Mouse (Mus musculus) hindbrain, embryonic 11.5 days (tissue): ENCODE results near the gene Slc22a5. TPM values are rescaled to one million over a fixed set of nuclear protein-coding genes. Genes with fewer than 3 reads are reported as not detected.

ENCODE experiments used
- ATAC-seq: fragments of 200-750 bp; cut with Nextera tagmentation; 2 replicates; pipeline ENCODE4 v1.8.0; 2017; ENCODE audit warnings: mild to moderate bottlenecking, moderate TSS enrichment, moderate library complexity; ENCODE audit not compliant: low FRiP score
- DNase-seq: peaks from one replicate; pipeline ENCODE4 v3.0.0-alpha.2; 2015; ENCODE audit warnings: low spot score
- H3K27ac ChIP-seq: fragments of 300-500 bp; sonication (generic); 2 replicates; pipeline ENCODE4 v1.5.1; 2014; ENCODE audit warnings: mild to moderate bottlenecking, low read depth, low read length
- H3K27me3 ChIP-seq: fragments of 300-500 bp; sonication (generic); 2 replicates; pipeline ENCODE4 v1.6.1; 2014; ENCODE audit warnings: mild to moderate bottlenecking, low read length, moderate library complexity, mixed read lengths; ENCODE audit not compliant: control insufficient read depth, insufficient read depth
- H3K36me3 ChIP-seq: fragments of 300-500 bp; sonication (generic); 2 replicates; pipeline ENCODE4 v1.6.1; 2014; ENCODE audit warnings: mild to moderate bottlenecking, low read length, moderate library complexity, mixed read lengths; ENCODE audit not compliant: control insufficient read depth, insufficient read depth
- H3K4me1 ChIP-seq: fragments of 300-500 bp; sonication (generic); replicated peaks from 2 replicates; pipeline ENCODE4 v1.6.1; 2014; ENCODE audit warnings: low read length, mixed read lengths; ENCODE audit not compliant: control insufficient read depth, insufficient read depth
- H3K4me2 ChIP-seq: fragments of 300-500 bp; sonication (generic); replicated peaks from 2 replicates; pipeline ENCODE4 v1.6.1; 2014; ENCODE audit warnings: mild to moderate bottlenecking, low read depth, low read length
- H3K4me3 ChIP-seq: fragments of 300-500 bp; sonication (generic); 2 replicates; pipeline ENCODE4 v1.5.1; 2014; ENCODE audit warnings: low read depth, low read length
- H3K9ac ChIP-seq: fragments of 300-500 bp; sonication (generic); 2 replicates; pipeline ENCODE4 v1.6.1; 2014; ENCODE audit warnings: low read depth, low read length
- H3K9me3 ChIP-seq: fragments of 300-500 bp; sonication (generic); 2 replicates; pipeline ENCODE4 v1.6.1; 2016; ENCODE audit warnings: low read length; ENCODE audit not compliant: control insufficient read depth
- WGBS: fragments of 180-500 bp; shearing (Covaris S2); extraction: QIAGEN DNeasy Blood & Tissue Kit; methylation state at CpG from one replicate; pipeline ENCODE4 v1.1.7; 2014; 5-methylcytosine and 5-hydroxymethylcytosine counted together
- polyA plus RNA-seq: library from polyadenylated mRNA; unstranded; fragments of >200 nt; fragmentation: Nextera tagmentation; extraction: Ambion mirVana; gene quantifications from 2 replicates; pipeline ENCODE4 v1.2.1, GENCODE M21; 2014

Slc22a5 gene
- polyA plus RNA-seq, 1 experiment from 2014 or later: 7.8 TPM

DNA sequence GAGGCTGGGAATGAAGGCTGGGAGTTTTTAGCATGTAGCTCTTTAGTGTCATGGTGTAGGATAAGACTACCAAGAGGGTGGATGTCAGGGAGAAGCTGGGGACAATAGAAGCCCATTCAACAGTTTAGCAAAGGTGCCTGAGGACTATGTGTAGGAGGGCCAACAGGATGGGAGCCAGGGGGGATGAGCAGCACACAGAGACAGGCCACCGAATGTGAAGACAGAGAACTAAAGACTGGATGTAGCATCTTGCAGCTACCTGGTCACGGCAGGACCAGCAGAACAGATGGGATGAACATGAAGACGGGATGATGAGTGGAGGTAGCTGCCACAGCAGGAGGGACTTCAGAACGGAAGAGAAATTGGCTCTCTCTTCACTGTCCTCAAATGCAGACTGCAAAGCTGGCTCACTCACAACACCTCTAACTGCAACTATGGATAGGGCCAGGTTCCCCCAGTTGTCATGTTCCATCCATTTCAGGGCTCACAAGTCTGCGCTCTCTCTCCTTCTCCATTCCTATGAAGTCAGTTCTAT is 74.6 kb downstream of the Slc22a5 start:
- no peak for DNase-seq
- Histone ChIP-seq H3K9me3 (no peaks in the 10 kb centered on the region), H3K4me3 (no peak overlapping the region), H3K4me2 (no peak overlapping the region), H3K4me1 (no peaks in the 10 kb centered on the region), H3K27ac (no peak overlapping the region), H3K9ac (no peak overlapping the region), H3K27me3 (no peaks in the 10 kb centered on the region), H3K36me3 (no peaks in the 10 kb centered on the region)
- WGBS: 94% methylated on average over 5 of the region's 5 CpGs
- ATAC-seq: no peak

DNA sequence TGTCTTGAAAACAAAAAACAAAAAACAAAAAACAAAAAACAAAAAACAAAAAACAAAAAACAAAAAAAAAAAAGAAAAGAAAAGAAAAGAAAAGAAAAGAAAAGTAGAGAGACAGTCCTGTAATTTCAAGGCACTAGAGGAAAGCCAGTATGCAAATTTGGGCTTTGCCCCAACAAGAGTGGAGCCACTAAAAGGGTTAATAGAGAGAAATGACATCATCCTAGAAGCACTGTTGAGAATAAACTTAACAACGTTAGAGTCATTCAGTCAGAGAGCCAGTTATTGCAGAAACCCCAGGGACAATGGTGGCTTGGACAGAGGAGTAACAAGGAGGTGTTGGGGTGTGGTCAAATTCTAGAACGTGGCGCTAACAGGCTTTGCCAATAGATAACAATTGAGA is 76.7 kb downstream of the Slc22a5 start:
- Histone ChIP-seq H3K27ac (no peak overlapping the region), H3K4me1 (no peaks in the 10 kb centered on the region), H3K9me3 (no peaks in the 10 kb centered on the region), H3K27me3 (no peaks in the 10 kb centered on the region), H3K4me3 (no peak overlapping the region), H3K4me2 (no peak overlapping the region), H3K9ac (no peak overlapping the region), H3K36me3 (no peaks in the 10 kb centered on the region)
- no peak for ATAC-seq
- no peak for DNase-seq
- 73% methylated on average over 3 of the region's 3 CpGs for WGBS

Other genes starting within 250 kb of the Slc22a5 start
- 19.3 and 22.3 TPM in 2 replicates for gene Rad50, start 184.3 kb downstream of the Slc22a5 start, polyA plus RNA-seq
- 0.10 TPM in 1 of 2 replicates, not detected in the other for gene Il5, start 170.9 kb downstream of the Slc22a5 start, polyA plus RNA-seq
- gene Irf1, start 121.6 kb downstream of the Slc22a5 start, polyA plus RNA-seq: 1.7 and 3.8 TPM in 2 replicates
- gene Gm17334, start 118.5 kb downstream of the Slc22a5 start, polyA plus RNA-seq: not detected in 2 replicates
- 0.21 TPM in 1 of 2 replicates, not detected in the other for gene Gm12216, start 32.4 kb downstream of the Slc22a5 start, polyA plus RNA-seq
- gene Slc22a21, start 88.7 kb upstream of the Slc22a5 start, polyA plus RNA-seq: 2.4 and 2.6 TPM in 2 replicates
- 1.2 and 1.6 TPM in 2 replicates for gene Slc22a4, start 136.4 kb upstream of the Slc22a5 start, polyA plus RNA-seq
- gene Pdlim4, start 177.4 kb upstream of the Slc22a5 start, polyA plus RNA-seq: 46.4 and 49.3 TPM in 2 replicates
- gene P4ha2, start 208.4 kb upstream of the Slc22a5 start, polyA plus RNA-seq: 18.2 and 20.3 TPM in 2 replicates